Mouse (Mus musculus) embryonic fibroblast, embryonic 13.5 days (primary cell): ENCODE results near the gene Golt1b.

ENCODE experiments used
- CTCF ChIP-seq: IDR thresholded peaks from 2 replicates; pipeline ENCODE4 v1.5.1; 2011; ENCODE audit warnings: mild to moderate bottlenecking, control low read depth, low read length, moderate library complexity, borderline replicate concordance; ENCODE audit not compliant: insufficient read depth
- POLR2A ChIP-seq: IDR thresholded peaks from 2 replicates; pipeline ENCODE4 v1.6.1; 2011; ENCODE audit warnings: low read depth, mild to moderate bottlenecking, control low read depth, low read length, moderate library complexity

- no peak for TF ChIP-seq POLR2A
- no peak for TF ChIP-seq CTCF
Measured at GRCm38 (mm10) chr6:142453311-142453710, 66.3 kb downstream of the Golt1b start.
